Mouse (Mus musculus): ENCODE data around the gene Sh3tc1.
A peak's percentile ranks its signal among the peaks of the same experiment; 100 is the strongest.

Gene Sh3tc1

DNA sequence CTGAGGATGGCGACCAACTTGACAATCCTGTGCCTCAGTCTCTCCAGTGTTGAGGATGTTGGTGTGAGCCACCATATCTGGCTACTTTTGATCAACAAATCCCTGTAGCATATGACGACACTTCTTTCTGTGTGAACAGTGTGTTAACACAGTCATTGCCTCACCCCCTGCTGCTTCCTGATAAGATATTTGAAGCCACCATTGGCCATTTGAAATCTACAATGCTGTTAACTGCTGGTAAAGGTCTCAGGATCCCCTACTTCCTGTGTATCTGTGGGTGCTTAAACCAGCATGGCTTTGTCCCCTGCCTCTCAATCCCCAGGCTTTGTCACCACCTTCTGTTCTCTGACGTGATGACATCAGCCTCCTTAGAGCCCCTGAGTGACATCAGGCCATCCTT lies 54.7 kb downstream of the Sh3tc1 start:
- DNase-seq (ENCODE audit: low spot score in 2 of 2): no peak

DNA sequence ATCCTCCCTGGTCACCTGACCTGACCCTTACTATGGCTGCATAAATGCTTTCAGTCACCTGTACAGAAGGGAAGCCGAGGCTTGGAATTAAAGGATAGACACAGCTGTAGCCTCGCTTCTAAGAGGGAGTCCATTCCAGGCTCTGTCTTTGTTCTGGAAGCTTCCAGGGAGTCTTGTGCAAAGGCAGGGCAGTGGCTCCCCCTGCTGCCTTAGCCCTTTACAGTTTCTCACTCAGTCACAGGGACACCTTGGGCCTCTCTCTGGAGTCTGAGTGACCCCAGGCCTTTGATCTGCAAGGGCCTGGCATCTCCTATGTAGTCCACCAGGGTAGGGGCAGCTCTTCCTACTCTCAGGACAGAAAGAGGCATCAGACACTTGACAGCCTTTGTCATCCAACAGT lies 58.8 kb downstream of the Sh3tc1 start:
- no peak for DNase-seq (ENCODE audit: low spot score in 2 of 2)

GRCm38 (mm10) chr5:35679256-35680155 lies 60.3 kb downstream of the Sh3tc1 start, which contains the start of gene Htra3:
Htra3 (minus strand) TSS chr5:35679782.
- no peak for DNase-seq (ENCODE audit: low spot score in 2 of 2)

GRCm38 (mm10) chr5:35676964-35677363 lies 62.8 kb downstream of the Sh3tc1 start:
- no peak for DNase-seq (ENCODE audit: low spot score in 2 of 2)

DNA sequence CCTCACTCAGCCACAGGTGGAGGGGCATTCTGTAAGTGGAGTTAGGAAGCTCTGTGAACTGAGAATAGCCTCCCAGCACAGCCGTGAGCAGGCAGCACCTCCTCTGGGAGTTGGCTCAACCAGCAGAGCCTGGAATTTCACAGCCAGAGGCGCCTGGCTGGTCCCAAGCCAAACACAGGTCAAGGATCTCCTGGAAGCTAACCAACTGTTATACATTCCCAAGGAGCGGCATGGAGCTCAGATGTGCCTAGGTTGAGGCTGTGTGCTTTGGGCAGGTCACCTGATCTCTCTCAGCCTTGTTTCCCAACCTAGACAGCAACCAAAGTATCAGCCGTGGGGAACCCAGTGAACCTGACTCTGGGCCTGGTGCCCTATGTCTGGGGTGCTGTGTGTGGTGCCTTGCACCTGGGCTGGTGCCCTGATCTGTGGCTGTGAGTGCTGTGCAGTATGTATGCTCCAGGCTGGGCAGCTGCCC lies 65.7 kb downstream of the Sh3tc1 start:
- no peak for DNase-seq (ENCODE audit: low spot score in 2 of 2)

- DNase-seq (ENCODE audit: low spot score in 2 of 2): peak; percentile 31 to 61
These were observed 66.7 kb downstream of the Sh3tc1 start for GRCm38 (mm10) chr5:35673086-35673485.

GRCm38 (mm10) chr5:35672581-35672980 lies 67.2 kb downstream of the Sh3tc1 start:
- no peak for DNase-seq (ENCODE audit: low spot score in 2 of 2)

DNA sequence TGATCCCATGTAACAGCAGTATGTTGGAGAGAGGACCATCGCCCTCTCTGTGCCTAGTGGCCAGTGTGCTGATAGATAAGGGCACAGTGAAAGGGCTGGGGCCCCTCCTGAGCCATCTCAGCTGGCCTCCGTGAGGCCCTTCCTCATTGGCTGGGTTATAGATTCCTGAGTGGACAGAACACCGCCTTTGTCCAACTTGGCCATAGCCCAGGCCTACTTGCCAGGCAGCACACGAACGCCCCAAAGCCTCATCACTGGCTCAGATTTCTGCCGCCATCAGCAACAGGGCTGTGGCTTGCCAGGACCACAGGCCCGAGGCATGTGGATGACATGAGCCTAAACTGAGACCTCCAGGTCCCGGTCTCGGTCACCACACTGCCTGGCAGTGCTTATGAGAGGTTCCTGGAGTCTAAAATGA lies 68.3 kb downstream of the Sh3tc1 start:
- DNase-seq (ENCODE audit: low spot score in 2 of 2): peak; percentile 34 to 57

GRCm38 (mm10) chr5:35670412-35670801 lies 69.4 kb downstream of the Sh3tc1 start:
- DNase-seq (ENCODE audit: low spot score in 2 of 2): peak; percentile 35 to 42

DNA sequence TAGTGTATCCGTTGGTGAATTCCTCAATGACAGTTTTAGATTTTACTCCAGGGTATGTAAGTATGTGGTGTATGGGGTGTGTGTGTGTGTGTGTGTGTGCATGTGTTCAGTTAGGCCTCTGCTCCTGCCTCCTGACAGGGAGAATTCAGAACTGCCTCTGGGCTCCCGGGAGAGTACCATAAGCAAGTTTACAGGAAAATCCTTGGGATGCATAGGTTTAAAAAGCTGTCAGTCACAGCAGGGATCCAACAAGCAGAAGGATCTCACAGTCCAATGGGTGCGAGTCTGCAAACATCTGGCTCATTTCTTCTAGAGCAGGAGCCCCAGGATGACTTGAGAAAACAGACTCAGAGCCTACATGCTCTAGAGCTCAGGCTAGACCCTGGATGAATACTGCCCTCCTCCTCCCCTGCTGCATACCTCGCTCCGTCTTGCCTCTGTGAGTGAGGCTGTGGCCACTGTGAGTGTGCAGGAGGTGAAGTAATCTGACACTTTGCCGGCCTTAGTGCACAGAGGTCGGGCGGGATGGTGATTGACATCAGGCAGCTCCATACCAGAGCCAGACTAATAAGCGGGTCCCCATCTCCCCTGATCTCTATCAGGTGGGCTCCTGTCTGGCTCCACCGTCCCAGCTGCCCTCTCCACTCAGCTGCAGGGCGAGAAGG lies 69.9 kb downstream of the Sh3tc1 start:
- DNase-seq (ENCODE audit: low spot score in 2 of 2): no peak

DNA sequence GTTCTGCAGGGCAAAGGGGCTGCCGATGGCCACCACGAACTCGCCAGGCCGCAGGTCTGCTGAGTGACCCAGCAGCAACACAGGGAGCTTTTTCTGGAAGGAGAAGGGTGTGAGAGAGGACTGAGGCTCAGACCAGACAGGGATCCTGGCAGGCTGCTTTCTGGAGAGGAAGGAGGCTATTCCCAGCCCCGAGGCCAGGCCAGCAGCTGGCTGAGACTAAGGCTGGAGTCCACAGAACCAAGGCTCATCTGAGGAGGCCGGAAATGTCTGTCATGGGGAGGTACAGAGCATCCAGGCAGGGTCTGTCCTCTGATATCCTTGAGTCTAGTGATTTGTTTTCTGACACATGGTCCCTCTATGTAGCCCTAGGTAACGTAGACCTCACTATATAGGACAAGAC lies 73.6 kb downstream of the Sh3tc1 start:
- no peak for DNase-seq (ENCODE audit: low spot score in 2 of 2)

GRCm38 (mm10) chr5:35662021-35662545 lies 77.7 kb downstream of the Sh3tc1 start:
- no peak for DNase-seq (ENCODE audit: low spot score in 2 of 2)

DNA sequence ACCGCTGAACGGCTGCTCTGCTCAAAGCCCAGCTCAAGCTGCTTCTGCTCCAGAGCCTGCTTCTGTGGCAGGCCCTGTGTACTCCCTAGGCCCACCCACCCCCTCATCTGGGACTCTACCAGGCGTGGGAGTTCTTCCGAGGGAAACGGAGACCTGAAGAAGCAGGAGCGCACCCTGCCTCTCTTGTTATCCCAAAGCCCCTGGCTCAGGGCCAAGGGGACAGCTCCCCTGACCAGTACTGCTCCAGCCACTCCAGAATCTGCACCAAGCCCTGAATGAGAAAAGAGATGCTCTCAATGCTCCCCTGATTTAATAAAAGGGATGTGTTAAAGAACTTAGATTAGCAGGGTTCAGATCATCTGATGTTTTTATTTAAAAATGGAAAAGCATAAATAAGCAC lies 78.6 kb downstream of the Sh3tc1 start:
- DNase-seq (ENCODE audit: low spot score in 2 of 2): no peak

DNA sequence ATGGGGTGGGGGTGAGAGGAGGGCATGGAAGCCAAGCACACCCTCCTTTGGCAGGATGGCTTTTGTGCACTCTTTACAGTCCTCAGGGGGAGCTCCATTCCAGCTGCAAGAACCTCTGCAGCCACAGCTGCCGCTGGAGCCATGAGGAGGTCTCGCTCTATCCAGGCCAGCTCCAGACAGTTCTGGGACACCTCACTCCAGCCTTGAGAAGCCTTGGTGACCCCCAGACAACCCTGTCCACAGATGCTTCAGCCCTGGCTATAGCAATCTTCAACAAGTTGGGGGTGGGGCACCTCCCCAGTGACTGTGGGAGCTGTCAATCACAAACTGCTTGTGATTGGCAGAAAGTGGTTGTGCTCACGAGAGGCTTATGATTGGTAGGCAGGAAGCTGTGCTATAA lies 80.3 kb downstream of the Sh3tc1 start:
- no peak for DNase-seq (ENCODE audit: low spot score in 2 of 2)

- DNase-seq (ENCODE audit: low spot score in 2 of 2): no peak
These were observed 83.9 kb downstream of the Sh3tc1 start for GRCm38 (mm10) chr5:35655753-35656485.

DNA sequence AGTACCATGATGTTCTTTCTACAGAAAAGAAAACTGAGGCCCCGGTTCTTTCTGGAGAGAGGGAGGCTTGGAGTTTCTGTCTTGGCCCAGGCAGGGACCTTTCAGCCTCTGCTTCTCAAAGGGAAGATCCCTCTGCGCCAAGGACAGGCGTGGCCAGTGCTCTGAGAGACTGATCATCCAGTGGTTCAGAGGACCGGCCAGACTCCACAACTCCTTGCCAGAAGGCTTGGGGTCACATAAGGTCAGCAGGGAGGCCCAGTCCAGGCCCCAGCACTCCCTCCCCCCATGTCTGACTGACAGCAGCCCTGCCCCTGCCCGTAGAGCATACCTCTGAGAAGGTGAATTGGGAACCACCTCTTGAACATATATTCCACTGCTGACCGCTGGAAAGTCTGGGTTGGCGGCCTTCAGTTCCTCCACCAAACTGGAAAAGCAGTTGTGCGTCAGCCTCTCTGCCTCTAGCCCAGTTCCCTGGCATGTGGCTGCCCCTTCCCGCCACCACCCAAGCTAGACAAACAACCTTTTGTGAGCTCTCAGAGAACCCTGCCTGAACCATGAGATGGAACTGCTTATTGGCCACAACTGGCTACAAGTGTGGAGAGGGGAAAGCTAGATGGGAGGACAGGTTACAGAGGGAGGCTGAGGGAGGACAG lies 85.9 kb downstream of the Sh3tc1 start:
- DNase-seq (ENCODE audit: low spot score in 2 of 2): no peak

DNA sequence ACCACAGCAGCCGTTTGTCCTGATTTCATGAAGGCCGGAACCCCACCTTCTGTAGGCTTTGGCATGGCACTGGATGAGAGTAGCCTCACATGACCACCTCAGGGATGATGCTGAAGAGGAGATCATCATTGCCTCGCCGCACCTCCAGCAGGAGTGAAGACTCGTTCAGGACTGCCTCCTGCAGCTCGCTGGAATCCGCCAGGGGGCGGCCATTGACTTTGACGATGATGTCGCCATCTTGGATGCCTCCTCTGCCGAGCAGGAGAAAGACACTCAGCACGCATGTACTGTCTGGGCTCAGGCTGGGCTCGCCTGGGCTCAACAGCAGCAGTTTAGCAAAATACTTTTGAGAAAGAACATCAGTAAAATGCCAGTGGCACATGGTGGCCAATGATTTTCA lies 86.9 kb downstream of the Sh3tc1 start:
- no peak for DNase-seq (ENCODE audit: low spot score in 2 of 2)

GRCm38 (mm10) chr5:35652319-35652718 lies 87.5 kb downstream of the Sh3tc1 start:
- no peak for DNase-seq (ENCODE audit: low spot score in 2 of 2)

DNA sequence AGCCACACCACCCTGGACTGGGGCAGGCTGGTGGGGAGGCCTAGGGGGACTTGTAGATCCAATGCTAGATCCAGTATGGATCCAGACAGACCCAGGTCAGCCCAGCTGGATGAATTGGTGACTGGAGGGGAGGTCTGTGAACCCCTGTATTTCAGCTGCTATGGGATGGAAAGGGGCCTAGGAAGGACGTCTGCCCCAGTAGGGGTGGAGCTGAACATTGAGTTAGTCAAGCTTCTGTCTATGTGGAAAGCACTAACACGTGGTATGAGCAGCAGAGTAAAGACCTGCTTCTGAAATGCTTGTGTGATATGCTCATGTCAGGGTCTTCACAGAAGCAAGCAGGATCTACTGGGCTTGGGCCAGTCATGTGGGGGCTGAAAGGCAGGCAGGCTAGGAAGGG lies 91.6 kb downstream of the Sh3tc1 start:
- DNase-seq (ENCODE audit: low spot score in 2 of 2): no peak

DNA sequence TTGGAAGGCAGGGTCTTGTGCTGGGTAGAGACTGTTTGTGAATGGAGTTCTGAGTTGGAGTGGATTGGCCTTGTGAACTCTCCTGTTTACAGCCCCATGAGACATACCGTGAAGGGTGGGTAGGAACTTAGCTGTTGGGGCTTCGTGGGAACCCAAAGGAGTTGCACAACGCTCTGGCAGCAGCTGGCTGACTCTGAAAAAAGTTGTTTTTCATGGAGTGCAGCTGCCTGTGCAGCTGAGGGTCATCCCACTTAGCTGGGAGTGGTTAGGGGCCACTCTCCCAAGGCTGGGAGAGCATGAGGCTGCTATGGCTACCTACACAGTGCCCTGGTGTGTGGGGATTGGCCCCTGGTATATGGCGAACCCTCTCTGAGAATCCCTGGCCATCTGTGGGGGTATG lies 92.2 kb downstream of the Sh3tc1 start:
- DNase-seq (ENCODE audit: low spot score in 2 of 2): no peak
